Mouse (Mus musculus): Measurements from ENCODE around the gene S1pr5.
"Not testable (repeated sequence)": the region's sequence is repeated elsewhere in the genome, so short reads cannot be mapped to it uniquely, and the experiment has no call there.

The S1pr5 gene

DNA sequence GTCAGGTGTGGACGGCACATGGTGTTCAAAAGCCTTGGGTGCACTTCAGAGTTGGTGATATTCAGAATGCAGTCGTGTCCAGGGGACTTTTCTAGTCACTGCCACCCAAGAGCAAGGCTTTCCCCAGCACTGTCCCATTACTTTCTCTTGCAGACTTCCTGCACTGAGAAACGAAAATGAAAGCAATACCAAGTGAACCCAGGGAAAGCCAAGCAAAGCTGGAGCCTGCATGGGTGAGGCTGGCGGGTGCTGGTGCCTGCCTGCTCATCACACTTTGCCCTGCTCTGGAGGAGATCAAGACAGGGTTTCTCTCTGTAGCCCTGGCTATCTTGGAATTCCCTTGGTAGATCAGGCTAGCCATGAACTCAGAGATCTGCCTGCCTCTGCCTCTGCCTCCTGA, 12.9 kb downstream of the S1pr5 start:
- DNase-seq = no peak

DNA sequence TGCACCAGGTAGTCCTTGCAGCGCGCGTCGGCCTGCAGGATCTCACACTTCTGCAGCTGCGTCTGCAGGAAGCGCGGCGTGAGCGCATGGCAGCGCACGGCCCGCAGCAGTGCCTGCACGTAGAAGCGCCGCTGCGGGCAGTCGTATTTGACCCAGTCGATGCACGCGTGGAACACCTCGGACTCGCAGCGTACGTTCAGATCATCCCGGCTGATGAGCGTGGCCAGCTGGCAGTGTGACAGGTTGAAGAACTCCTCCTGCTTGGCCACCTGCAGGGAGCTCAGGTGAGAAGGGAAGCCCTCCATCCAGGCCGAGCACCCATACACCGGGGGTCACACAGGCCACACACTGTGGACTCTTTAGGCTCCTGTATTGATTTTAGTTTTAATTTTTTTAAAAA, 14.4 kb downstream of the S1pr5 start:
- no peak for DNase-seq

DNA sequence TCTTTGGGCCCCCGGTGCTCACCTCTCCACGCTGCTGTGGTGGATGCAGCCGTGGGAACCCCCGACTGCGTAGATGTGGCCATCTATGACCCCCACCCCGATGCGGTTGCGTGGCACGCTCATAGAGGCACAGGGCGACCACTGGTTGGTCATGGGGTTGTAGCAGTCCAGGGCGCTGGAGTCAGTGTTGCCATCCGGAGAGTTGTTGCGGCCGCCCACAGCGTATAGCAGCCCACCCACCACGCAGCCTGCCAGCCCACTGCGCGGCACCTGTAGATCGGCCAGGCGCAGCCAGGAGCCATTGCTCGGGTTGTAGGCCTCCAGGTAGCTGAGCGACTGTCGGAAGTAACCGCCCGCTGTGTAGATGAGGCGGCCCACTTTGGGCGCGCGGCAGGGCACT, 14.9 kb downstream of the S1pr5 start:
- no peak for DNase-seq

DNA sequence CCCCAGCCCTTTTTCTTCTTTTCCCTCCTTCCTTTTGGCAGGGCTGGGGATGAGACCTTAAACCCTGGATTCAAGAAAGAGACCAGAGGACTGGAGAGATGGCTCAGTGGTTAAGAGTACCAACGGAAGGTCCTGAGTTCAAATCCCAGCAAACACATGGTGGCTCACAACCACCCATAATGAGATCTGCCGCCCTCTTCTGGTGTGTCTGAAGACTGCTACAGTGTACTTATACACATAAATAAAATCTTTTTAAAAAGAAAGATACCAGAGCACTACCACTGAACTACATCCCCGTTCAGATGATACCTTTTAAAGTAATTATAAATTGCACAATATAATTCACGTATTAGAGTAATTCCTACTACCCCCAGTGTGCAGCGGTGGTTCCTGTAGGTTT, 15.4 kb downstream of the S1pr5 start:
- DNase-seq = no peak

DNA sequence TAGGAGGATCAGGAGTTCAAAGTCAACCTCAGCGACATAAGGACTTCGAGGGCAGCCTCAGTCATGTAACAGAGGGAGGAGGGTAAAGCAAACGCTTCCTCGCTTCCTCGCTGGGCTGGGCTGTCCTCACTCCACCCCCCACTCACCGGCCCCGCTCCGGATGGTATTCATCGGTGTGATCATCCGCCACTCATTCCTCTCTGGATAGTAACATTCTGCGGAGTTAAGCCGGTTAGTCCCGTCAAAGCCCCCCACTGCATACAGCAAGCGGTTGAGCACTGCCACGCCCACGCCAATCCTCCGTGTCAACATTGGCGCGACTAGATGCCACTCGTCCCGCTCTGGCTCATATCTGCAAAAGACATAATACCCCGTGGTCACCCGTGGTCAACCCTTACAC, 16.7 kb downstream of the S1pr5 start:
- no peak for DNase-seq

DNA sequence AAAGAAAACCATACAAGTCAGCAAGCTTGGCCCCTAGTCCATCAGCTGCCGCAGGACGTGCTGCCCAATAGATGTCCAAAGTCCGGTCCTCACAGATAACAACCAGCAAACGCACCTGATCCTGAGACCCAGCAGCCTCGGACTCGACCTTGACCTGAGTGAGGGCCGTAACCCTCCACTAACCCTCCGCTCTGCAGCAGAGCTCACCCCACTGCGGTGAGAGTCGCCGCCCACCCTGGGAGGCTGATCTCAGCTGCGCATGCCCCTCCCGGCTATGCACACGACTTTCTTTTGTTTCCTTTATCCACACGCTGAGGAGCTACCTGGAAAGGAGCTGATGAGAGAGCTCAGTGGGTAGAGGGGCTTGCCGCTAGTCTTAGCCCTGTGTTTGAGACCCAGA, 20.9 kb downstream of the S1pr5 start:
- no peak for DNase-seq

DNA sequence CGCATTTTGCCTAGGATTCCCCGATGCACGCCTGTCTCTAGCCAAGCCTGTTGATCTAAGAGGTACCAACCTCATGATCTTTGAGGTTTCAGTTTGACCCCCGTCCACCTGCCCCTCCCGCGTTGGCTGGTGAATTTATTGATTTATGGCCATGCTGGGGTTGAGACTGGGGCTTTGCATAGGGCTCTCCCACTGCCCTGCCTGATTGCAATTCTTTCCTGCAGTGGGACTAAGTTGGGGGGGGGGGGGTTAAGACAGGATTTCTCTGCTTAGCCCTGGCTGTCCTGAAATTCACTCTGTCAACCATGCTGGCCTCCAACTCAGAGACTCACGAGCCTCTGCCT, 22.9 kb downstream of the S1pr5 start:
- DNase-seq = no peak

DNA sequence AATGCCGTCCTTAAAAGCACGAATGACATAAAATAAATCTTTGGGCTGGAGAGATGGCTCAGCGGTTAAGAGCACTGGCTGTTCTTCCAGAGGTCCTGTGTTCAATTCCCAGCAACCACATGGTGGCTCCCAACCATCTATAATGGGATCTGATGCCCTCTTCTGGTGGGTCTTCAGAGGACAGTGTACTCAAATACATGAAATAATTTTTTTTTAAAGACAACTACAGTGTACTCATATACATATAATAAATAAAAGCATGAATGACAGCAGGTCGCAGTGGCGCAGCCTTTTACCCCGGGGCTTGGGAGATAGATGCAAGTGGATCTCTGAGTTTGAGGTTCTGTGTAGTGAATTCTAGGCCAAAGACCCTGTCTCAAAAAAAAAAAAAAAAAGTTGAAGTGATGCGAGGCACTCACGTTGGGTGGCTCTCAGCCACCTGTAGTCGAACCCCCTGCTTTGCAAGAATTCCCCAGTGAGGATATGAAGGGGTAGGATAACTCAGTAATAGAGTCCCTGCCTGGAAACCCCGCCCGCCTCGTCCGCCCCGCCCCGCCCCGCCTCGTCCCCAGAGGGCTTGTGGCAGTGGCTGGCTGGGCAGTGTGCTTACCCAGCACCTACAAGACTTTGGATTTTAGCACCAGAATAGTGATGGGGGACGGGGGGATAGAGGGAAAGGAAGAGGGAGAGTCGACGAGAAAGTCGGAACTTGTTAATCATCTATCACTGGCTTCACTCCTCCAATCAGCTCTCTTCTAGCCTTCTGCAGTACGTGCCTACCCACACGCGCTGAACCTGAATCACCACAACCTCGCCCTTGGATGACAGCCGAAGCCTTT, 23.4 kb downstream of the S1pr5 start:
- DNase-seq = no peak

DNA sequence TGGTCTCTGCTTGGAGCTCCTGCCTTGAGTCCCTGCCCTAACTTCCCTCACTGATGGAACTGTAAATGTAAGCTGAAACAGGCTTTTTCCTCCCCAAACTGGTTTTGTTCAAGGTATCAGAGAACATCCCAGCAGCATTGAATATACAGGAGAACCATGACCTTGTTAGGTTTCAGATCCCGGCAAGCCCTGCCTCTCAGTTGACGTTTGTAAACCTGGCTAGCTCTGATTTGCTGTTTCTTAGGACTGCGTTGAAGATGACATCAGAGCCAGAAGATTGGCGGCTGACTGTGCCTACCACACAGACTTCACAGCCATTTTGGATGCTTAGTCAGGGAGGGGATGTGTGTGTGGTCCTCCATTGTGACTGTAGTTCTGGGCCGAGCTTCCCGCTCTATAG, 24.3 kb downstream of the S1pr5 start:
- no peak for DNase-seq

DNA sequence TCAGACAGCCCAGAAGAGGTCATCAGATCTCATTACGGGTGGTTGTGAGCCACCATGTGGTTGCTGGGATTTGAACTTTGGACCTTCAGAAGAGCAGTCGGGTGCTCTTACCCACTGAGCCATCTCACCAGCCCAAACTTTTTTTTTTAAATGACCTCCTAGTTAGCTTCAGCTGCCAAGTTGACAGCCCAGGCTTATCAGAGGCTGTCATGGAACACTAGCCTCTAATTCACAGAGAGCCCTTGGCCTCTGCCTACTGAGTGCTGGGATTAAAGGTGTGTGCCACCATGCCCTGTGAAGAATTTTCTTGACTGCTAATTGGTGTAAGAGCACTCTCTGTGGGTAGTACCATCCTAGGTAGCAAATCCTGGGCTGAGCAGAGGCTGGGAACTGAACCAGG, 24.8 kb downstream of the S1pr5 start:
- DNase-seq = not testable (repeated sequence)

DNA sequence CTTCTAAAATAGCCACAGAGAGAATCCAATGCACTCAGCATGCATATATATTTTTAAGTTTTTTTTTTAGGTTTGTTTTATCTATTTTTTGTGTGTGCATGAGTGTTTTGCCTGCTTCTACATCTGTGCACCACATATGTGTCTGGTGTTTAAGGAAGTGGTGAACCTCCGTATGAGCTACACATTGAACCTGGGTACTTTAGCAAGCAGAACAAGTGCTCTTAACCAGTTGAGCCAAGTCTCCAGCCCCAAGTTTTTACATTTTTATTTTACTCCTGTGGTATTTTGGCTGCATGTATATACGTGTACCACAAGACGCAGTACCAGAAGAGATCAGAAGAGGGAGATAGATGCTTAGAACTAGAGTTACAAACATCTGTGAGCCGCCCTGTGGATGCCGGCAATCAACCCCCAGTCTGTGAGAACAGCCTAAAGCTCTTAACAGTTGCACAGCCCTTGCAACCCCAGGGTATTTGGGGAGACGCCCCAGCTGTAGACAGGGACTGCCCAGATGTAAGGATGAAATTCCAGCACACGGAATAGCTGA, 26.8 kb downstream of the S1pr5 start:
- DNase-seq = peak in 1 of 2 experiments; percentile 36

DNA sequence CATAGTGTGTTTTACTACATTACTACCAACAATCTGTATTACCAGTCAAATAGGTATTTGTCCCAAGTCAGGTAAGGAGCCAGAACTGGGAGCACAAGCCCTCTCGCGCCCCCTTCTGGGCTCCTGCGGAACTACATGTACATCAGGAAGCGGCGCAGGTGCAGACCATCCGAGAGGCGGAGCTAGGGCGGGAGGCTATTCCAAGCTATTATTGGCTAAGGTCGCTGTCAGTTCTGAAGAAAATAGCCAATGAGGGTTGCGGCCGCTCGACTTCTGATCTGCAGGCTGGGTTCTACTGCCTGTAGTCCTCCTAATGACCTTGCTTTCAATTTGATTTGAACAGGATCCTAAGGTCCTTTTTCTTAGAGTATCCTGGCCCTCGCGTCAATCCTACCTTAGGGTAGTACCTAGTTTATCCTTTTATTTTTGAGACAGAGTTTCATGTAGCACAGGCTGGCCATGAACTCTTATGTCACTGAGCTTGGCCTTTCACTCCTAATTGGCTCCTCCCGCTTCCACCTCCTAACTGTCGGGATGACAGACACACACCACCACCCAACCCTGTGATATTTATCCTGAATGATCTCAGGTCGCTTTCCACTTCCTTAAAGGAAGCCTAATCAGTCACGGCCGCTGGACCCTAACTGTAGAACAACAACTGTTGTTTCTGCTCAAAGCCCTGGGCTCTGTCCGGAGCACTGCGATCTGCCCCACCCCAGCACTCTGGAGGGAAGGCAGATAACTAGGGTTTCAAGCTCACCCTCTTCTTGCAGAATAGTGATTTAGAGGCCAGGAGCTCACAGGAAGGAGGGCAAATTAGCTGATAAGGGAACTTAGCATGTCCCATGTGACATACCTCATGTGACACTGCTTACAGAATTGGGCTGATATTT, 27.5 kb downstream of the S1pr5 start:
- peak; percentile 91 to 95 for DNase-seq

DNA sequence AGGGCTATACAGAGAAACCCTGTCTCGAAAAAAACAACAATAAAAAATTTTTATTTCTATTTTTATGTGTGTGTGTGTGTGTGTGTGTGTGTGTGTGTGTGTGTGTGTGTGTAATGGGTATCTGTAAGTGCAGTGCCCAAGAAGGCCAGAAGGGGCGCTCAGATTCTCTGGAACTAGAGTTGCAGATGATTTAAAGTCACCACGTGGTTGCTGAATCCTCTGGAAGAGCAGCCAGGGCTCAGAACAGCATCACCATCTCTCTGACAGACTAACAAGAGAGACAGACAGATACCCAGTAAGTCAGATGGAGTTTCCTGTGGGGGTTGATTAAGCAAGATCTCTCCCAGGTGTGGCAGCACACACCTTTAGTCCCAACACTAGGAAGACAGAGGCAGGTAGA, 28.4 kb downstream of the S1pr5 start:
- DNase-seq = no peak

DNA sequence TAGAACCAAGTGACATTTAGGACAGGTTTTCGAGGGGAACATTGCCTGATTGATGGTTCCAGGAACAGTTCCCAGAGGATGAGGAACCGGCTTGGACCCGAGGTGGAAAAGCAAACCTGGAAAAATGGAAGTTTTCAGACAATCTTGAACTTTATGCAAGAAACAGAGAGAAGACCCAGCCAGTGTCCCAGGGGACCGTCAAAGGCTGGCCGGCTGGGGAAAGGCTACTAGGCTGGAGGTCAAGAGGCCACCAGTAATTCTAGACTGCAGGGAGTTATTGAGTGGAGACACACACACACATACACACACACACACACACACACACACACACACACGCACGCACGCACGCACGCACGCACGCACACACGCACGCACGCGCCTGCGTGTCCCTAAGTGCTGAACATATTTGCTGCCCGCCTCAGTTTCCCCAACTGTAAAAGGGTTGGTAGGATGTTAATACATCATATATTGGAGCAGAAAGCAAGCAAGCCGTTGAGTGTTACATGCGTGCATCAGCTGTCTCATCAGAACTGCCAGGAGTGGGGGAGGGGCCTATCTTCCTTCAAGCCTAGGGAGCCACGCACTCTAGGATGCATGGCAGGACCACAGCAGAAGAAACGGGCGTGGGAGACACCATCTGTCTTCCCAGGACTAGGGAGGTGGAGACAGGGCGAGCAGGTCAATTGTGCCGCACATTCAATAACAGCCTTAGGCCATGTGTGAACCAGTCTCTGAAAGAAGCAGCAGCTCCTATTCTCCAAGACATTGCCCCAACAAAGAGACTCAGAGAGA, 32.0 kb downstream of the S1pr5 start:
- DNase-seq = no peak

DNA sequence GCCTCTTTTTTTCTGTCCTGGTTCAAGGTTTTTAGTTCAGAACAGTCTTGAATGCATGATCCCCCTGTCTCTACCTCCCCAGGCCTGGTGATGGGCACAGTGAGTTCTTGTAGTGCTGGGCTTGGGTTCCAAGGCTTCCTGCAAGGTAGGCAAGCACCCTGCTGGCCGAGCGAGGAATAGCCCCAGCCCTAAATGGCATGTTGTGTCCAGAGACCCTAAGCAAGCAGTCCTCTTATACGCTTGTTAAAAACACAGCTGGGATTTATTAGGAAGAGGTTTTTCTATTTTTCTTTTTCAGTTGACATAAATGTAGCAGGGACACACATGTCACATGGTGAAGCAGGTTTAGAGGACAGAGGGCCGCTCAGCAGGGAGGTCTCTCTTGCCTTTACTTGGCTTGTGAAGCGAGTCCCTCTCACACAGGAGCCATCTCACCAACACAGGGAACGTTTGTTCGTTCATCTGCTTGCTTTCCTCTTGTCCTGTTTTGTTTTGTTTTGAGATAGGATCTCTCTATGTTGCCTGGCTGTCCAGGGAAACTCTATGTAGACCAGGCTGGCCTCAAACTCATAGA, 34.5 kb downstream of the S1pr5 start:
- no peak for DNase-seq

DNA sequence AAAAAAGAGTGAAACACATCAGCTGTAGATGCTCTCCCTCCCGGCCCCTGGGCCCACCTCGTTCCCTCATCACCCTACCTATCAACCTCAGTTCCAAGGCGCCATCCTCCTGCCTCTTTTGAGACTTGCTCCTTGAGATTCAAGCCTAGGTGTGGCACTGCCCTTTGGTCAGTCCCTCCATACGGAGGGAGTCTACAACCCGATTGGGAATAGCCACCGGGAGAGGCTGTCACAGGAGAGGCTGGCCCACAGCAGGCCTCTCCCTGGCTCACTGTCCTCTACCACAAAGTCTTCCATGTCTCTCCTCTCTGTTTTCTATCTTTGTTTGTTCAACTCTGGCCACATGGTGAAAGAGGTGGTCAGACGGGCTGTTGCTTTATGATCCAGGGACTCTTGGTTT, 36.6 kb downstream of the S1pr5 start:
- DNase-seq = no peak

DNA sequence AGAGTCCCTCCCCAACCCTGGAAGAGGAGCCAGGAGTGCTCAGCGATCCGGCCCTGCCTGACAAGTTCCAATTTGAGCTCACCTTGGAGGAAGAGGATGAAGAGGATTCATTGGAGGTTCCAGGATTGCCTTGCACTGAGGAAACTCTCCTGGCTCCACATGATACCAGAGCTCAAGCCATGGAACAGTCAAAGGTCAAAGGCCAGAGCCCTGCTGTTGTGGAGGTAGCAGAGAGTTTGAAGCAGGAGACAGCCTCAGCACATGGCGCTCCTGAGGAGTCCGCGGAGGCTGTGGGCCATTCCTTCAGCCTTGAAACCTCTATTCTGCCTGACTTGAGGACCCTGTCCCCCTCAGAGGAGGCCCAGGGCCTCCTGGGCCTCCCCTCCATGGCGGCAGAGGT, 37.4 kb downstream of the S1pr5 start:
- no peak for DNase-seq

DNA sequence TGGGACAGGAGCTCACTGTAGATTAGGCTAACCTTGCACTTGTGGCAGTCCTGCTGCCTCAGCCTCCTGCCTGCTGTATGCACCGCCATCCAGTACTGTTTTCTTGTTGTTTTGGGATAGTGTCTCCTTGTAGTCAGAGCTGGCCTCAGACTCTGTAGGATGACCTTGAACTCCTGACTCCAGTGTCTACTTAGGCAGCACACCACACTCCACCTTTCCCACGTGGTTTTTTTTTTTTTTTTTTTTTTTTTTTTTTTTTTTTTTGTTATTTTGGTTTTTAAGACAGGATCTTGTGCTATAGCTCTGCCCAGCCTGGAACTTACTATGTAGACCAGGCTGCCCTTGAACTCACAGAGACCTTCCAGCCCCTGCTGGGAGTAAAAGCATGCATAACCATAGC, 39.6 kb downstream of the S1pr5 start:
- no peak for DNase-seq

DNA sequence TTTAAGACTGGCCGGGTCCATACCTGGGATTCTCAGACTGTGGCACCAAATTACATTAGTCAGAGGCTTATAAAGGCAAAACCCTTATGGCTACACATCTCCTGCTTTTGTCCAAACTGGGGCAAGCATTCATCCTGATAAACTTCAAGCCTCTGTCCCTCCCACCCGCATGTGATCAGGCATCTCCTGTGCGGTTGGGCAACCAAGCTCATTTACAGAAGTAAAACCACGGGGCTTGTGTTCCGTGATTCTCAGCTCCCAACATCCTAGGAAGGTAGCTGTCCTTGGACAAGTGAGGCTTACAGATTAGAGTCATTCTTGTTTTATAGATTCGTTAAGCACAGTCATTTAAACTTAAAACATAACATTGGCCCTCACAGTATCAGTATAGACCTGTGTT, 41.4 kb downstream of the S1pr5 start:
- DNase-seq = no peak

DNA sequence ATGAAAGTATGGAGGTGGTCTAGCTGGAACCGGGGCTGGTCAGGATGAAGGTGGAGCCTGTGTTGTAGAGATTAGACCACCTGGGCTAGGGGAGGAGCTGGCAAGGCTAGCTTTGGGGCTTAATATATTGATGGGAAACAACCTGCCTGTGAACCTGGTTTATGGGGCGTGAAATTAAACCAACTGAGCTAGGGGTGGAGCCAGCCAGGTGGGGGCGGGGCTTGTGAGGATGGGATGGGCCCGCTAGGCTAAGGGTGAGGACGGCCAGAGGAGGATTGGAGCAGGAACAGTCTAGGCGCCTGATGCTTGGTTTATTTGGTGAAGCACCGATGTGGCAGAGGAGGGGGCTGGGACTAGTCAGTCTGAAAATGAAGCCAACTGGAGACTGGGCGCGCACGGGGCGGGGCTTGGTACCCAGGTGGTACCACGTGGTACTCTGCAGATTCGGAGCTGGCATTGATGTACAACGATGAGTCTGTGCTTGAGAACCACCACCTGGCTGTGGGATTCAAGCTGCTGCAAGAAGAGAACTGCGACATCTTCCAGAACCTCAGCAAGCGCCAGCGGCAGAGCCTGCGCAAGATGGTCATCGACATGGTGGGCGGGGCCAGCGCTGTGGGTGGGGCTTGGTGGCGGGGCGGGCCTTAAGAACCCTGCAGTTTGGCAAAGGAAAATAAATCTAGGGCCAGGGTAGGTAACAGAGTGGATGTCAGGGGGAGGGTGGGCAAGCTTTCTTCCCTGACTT, 43.5 kb downstream of the S1pr5 start:
- DNase-seq = peak in 1 of 2 experiments; percentile 24

DNA sequence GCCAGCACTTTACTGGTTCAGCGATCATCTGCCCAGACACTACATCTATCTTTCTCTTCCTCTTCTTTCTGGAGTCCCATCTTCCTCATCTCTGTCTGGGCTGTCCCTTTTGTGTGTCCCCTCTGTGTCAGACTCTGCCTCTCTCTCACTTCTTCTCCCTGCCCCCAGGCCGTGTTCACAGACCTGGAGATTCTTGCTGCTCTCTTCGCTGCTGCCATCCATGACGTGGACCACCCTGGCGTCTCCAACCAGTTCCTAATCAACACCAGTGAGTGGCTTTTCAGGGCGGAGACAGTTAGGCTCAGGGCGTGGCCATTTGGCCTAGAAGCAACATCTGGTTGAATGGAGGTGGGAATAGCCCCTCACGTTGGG, 44.1 kb downstream of the S1pr5 start:
- peak in 1 of 2 experiments; percentile 21 for DNase-seq

DNA sequence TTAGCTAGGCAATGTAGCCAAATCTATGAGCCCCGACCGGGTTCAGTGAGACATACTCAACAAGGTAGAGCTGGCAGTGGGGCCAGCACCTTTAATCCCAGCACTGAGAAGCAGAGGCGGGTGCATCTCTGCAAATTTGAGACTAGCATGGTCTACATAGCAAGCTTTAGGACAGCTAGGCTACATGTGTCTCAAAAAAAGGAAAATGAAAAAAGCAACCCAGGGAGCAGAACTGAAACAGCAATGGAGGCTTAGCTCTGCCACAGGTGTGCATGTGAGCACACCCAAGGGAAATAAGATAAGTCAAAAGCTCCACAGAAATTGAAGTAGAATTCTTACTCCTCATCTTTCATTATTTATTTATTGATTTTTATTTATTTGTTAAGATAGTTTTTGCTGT, 49.3 kb downstream of the S1pr5 start:
- DNase-seq = no peak
